Mouse (Mus musculus): ENCODE measurements around the gene Slc30a3. TPM values are rescaled to one million over a fixed set of nuclear protein-coding genes. Genes with fewer than 3 reads are reported as not detected.
"Not testable (repeated sequence)": the region's sequence is repeated elsewhere in the genome, so short reads cannot be mapped to it uniquely, and the experiment has no call there.

Gene Slc30a3
- polyA plus RNA-seq, 1 experiment from 2014 or later: 0.12 TPM

- H3K36me3 ChIP-seq (ENCODE audit: control insufficient read depth, insufficient read depth, low read length): peaks cover 2% of the 10 kb centered on the region; the same call in 1 of the 2 replicates
- peak overlapping the region; percentile 85 for H3K9ac ChIP-seq (ENCODE audit: low read depth, low read length)
- ATAC-seq: peak; percentile 4; the same call in 1 of the 2 replicates
- peak overlapping the region; percentile 75 for H3K4me3 ChIP-seq (ENCODE audit: low read length)
- H3K27me3 ChIP-seq (replicated peaks; ENCODE audit: control insufficient read depth, insufficient read depth, low read length): no peaks in the 10 kb centered on the region
- H3K4me2 ChIP-seq (ENCODE audit: low read depth, low read length): peak overlapping the region; percentile 96
- H3K9me3 ChIP-seq (ENCODE audit: control insufficient read depth, low read length): no peaks in the 10 kb centered on the region
- H3K27ac ChIP-seq (ENCODE audit: low read length): peak overlapping the region; percentile 77
- 16% methylated on average over 19 of the region's 19 CpGs for WGBS
- H3K4me1 ChIP-seq (ENCODE audit: control insufficient read depth, insufficient read depth, low read length): peaks cover 14% of the 10 kb centered on the region
Measured at GRCm38 (mm10) chr5:31055216-31056140, 52.6 kb downstream of the Slc30a3 start.

GRCm38 (mm10) chr5:31054261-31055215 is 53.5 kb downstream of the Slc30a3 start, which contains the start of gene Cad:
Gene Cad (plus strand): TSS chr5:31054780.
- peaks cover 14% of the 10 kb centered on the region for H3K4me1 ChIP-seq (ENCODE audit: control insufficient read depth, insufficient read depth, low read length)
- H3K36me3 ChIP-seq (ENCODE audit: control insufficient read depth, insufficient read depth, low read length): peaks cover 2% of the 10 kb centered on the region; the same call in 1 of the 2 replicates
- H3K27me3 ChIP-seq (replicated peaks; ENCODE audit: control insufficient read depth, insufficient read depth, low read length): no peaks in the 10 kb centered on the region
- H3K27ac ChIP-seq (ENCODE audit: low read length): peak within 1 kb of the TSS; percentile 77
- peak within 1 kb of the TSS; percentile 85 for H3K9ac ChIP-seq (ENCODE audit: low read depth, low read length)
- WGBS: under 1% methylated on average over 64 of the region's 64 CpGs
- ATAC-seq: peak; percentile 98
- peak within 1 kb of the TSS; percentile 75 for H3K4me3 ChIP-seq (ENCODE audit: low read length)
- peak within 1 kb of the TSS; percentile 96 for H3K4me2 ChIP-seq (ENCODE audit: low read depth, low read length)
- no peaks in the 10 kb centered on the region for H3K9me3 ChIP-seq (ENCODE audit: control insufficient read depth, low read length)

GRCm38 (mm10) chr5:31053728-31054127 is 54.3 kb downstream of the Slc30a3 start:
- H3K27me3 ChIP-seq (replicated peaks; ENCODE audit: control insufficient read depth, insufficient read depth, low read length); ATAC-seq; H3K27ac ChIP-seq (ENCODE audit: low read length); H3K36me3 ChIP-seq (ENCODE audit: control insufficient read depth, insufficient read depth, low read length); H3K9me3 ChIP-seq (ENCODE audit: control insufficient read depth, low read length); H3K9ac ChIP-seq (ENCODE audit: low read depth, low read length): not testable (repeated sequence)
- WGBS: 55% methylated on average over 4 of the region's 4 CpGs
- Histone ChIP-seq H3K4me2 (ENCODE audit: low read depth, low read length) (peak overlapping the region; percentile 96), H3K4me3 (ENCODE audit: low read length) (peak overlapping the region; percentile 75), H3K4me1 (ENCODE audit: control insufficient read depth, insufficient read depth, low read length) (peaks cover 14% of the 10 kb centered on the region)

GRCm38 (mm10) chr5:31050427-31050826 is 57.6 kb downstream of the Slc30a3 start:
- Histone ChIP-seq H3K9ac (ENCODE audit: low read depth, low read length) (no peak overlapping the region), H3K4me2 (ENCODE audit: low read depth, low read length) (no peak overlapping the region), H3K36me3 (ENCODE audit: control insufficient read depth, insufficient read depth, low read length) (no peaks in the 10 kb centered on the region; the same call in 1 of the 2 replicates), H3K4me1 (ENCODE audit: control insufficient read depth, insufficient read depth, low read length) (peaks cover 14% of the 10 kb centered on the region; the same call in 1 of the 2 replicates), H3K27me3 (replicated peaks; ENCODE audit: control insufficient read depth, insufficient read depth, low read length) (no peaks in the 10 kb centered on the region), H3K27ac (ENCODE audit: low read length) (no peak overlapping the region), H3K9me3 (ENCODE audit: control insufficient read depth, low read length) (no peaks in the 10 kb centered on the region), H3K4me3 (ENCODE audit: low read length) (no peak overlapping the region)
- ATAC-seq: no peak

GRCm38 (mm10) chr5:31048763-31049641 is 59.0 kb downstream of the Slc30a3 start, which contains the start of gene Slc5a6:
Gene Slc5a6 (minus strand): TSS chr5:31048924.
- H3K27me3 ChIP-seq (replicated peaks; ENCODE audit: control insufficient read depth, insufficient read depth, low read length): no peaks in the 10 kb centered on the region
- under 1% methylated on average over 23 of the region's 23 CpGs for WGBS
- H3K4me1 ChIP-seq (ENCODE audit: control insufficient read depth, insufficient read depth, low read length): peaks cover 9% of the 10 kb centered on the region; the same call in 1 of the 2 replicates
- H3K4me3 ChIP-seq (ENCODE audit: low read length): peak within 1 kb of the TSS; percentile 81
- H3K27ac ChIP-seq (ENCODE audit: low read length): peak within 1 kb of the TSS; percentile 97
- H3K9ac ChIP-seq (ENCODE audit: low read depth, low read length): peak within 1 kb of the TSS; percentile 96
- no peaks in the 10 kb centered on the region for H3K9me3 ChIP-seq (ENCODE audit: control insufficient read depth, low read length)
- peak within 1 kb of the TSS; percentile 84 for H3K4me2 ChIP-seq (ENCODE audit: low read depth, low read length)
- no peaks in the 10 kb centered on the region; the same call in 1 of the 2 replicates for H3K36me3 ChIP-seq (ENCODE audit: control insufficient read depth, insufficient read depth, low read length)
- peak; percentile 41 for ATAC-seq

- no peaks in the 10 kb centered on the region for H3K27me3 ChIP-seq (replicated peaks; ENCODE audit: control insufficient read depth, insufficient read depth, low read length)
- under 1% methylated on average over 73 of the region's 73 CpGs for WGBS
- peak within 1 kb of the TSS; percentile 97 for H3K27ac ChIP-seq (ENCODE audit: low read length)
- H3K36me3 ChIP-seq (ENCODE audit: control insufficient read depth, insufficient read depth, low read length): no peaks in the 10 kb centered on the region; the same call in 1 of the 2 replicates
- H3K4me3 ChIP-seq (ENCODE audit: low read length): peak within 1 kb of the TSS; percentile 81
- H3K4me2 ChIP-seq (ENCODE audit: low read depth, low read length): peak within 1 kb of the TSS; percentile 84
- peak; percentile 99 for ATAC-seq
- H3K9ac ChIP-seq (ENCODE audit: low read depth, low read length): peak within 1 kb of the TSS; percentile 96
- peaks cover 6% of the 10 kb centered on the region; the same call in 1 of the 2 replicates for H3K4me1 ChIP-seq (ENCODE audit: control insufficient read depth, insufficient read depth, low read length)
- no peaks in the 10 kb centered on the region for H3K9me3 ChIP-seq (ENCODE audit: control insufficient read depth, low read length)
Measured at GRCm38 (mm10) chr5:31047848-31048762, 59.9 kb downstream of the Slc30a3 start, which contains the start of gene Atraid. Gene Atraid (plus strand): TSS chr5:31048312.

- WGBS: 76% methylated on average over 5 of the region's 5 CpGs
- ATAC-seq: no peak
- peak overlapping the region; percentile 81 for H3K4me3 ChIP-seq (ENCODE audit: low read length)
- peak overlapping the region; percentile 84 for H3K4me2 ChIP-seq (ENCODE audit: low read depth, low read length)
- no peaks in the 10 kb centered on the region; the same call in 1 of the 2 replicates for H3K36me3 ChIP-seq (ENCODE audit: control insufficient read depth, insufficient read depth, low read length)
- H3K27ac ChIP-seq (ENCODE audit: low read length): no peak overlapping the region
- peaks cover 6% of the 10 kb centered on the region; the same call in 1 of the 2 replicates for H3K4me1 ChIP-seq (ENCODE audit: control insufficient read depth, insufficient read depth, low read length)
- no peaks in the 10 kb centered on the region for H3K9me3 ChIP-seq (ENCODE audit: control insufficient read depth, low read length)
- H3K9ac ChIP-seq (ENCODE audit: low read depth, low read length): peak overlapping the region; percentile 96; the same call in 1 of the 2 replicates
- H3K27me3 ChIP-seq (replicated peaks; ENCODE audit: control insufficient read depth, insufficient read depth, low read length): no peaks in the 10 kb centered on the region
Measured at GRCm38 (mm10) chr5:31047074-31047473, 61.0 kb downstream of the Slc30a3 start.
